In the genomic region with DNA sequence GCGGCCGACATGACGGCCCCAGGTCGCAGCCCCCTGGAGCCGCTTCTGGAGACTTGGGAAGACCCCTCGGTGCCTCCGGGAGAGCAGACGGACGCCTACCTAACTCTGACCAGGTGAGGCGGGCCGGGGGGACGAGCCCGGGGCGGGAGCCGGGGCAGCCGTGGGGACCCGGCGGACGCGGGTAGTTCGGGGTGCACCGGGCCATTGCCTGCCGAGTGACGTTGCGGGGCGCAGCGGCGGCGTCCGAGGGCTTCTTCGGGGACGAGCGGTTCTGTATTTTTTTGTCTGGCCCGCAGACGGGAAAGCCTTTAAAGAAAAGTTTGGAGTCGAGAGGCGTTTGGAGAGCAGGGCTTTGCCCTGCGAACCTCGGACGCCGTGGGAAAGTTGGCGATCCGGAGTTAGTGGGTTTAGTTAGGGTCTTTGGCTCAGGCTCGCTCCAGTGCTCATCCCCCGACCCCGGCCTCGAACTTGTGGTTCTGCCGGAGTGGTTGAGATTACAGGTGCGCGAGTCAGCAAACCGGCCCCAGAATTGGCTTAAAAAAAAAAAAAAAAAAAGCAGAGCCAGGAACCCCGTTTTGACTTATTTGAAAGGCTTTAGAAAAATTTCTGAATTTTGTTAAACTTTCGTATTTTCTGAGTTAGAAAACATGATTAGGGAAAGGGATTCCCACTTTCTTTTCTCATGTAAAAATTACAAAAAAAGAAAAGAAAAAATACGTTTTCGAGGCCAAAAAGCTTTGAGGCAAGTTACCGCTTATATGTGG, we compare ENCODE assay signal across 7 mouse cellular contexts. TPM values are rescaled to one million over a fixed set of nuclear protein-coding genes. Genes with fewer than 3 reads are reported as not detected.
DNase-seq lines count a peak whose midpoint lies in the region; ATAC-seq and TF ChIP-seq lines count a peak whose summit lies in the region.

No protein-coding gene starts in this region.

- DNase-seq in 3134 (ENCODE audit: extremely low read depth, insufficient read length, low spot score) (peak; percentile 63), 416B (ENCODE audit: low read depth) (peak; percentile 24)
- DNase-seq in gastrocnemius, postnatal 4 days (ENCODE audit: low spot score in 2 of 2), result peak; percentile 24 to 49
- peak; percentile 57 to 69 for DNase-seq in kidney, postnatal 4 days

- ATAC-seq in stomach, embryonic 15.5 days (ENCODE audit: insufficient read depth, low FRiP score, low read depth), result no peak

- H3K9ac ChIP-seq in stomach, embryonic 15.5 days, result peak overlapping the region; percentile 94

- H3K27ac ChIP-seq in cortical plate, adult 2 months (ENCODE audit: insufficient read depth, low read length), result no peak overlapping the region
- peak overlapping the region; percentile 92 for H3K27ac ChIP-seq in stomach, embryonic 15.5 days

- H3K27me3 ChIP-seq in megakaryocyte, embryonic 14.5 days (replicated peaks), result peaks cover 8% of the 10 kb centered on the region
- no peaks in the 10 kb centered on the region for H3K27me3 ChIP-seq in stomach, embryonic 15.5 days (replicated peaks)

- no peaks in the 10 kb centered on the region for H3K9me3 ChIP-seq in megakaryocyte, embryonic 14.5 days
- H3K9me3 ChIP-seq in stomach, embryonic 15.5 days, result no peaks in the 10 kb centered on the region

- no peak for TF ChIP-seq POLR2A in cortical plate, adult 2 months (IDR thresholded peaks at IDR 0.05; ENCODE audit: extremely low read depth, insufficient read depth, low read length)

- TF ChIP-seq CTCF in cortical plate, adult 2 months (IDR thresholded peaks at IDR 0.05; ENCODE audit: extremely low read depth, insufficient read depth, low read length), result no peak

- no peaks in the 10 kb centered on the region for H3K4me1 ChIP-seq in cortical plate, adult 2 months (ENCODE audit: control insufficient read depth, insufficient read depth, low read length)
- H3K4me1 ChIP-seq in megakaryocyte, embryonic 14.5 days, result peaks cover 13% of the 10 kb centered on the region
- H3K4me1 ChIP-seq in stomach, embryonic 15.5 days, result no peaks in the 10 kb centered on the region

- WGBS in stomach, embryonic 15.5 days, result 1% methylated on average over 51 of the region's 56 CpGs

- H3K4me3 ChIP-seq in cortical plate, adult 2 months (ENCODE audit: insufficient read depth, low read length), result peak overlapping the region; percentile 87
- peak overlapping the region; percentile 95 for H3K4me3 ChIP-seq in megakaryocyte, embryonic 14.5 days (replicated peaks)
- H3K4me3 ChIP-seq in stomach, embryonic 15.5 days (replicated peaks), result peak overlapping the region; percentile 99

- H3K4me2 ChIP-seq in stomach, embryonic 15.5 days, result peak overlapping the region; percentile 65

- peaks cover 31% of the 10 kb centered on the region for H3K36me3 ChIP-seq in megakaryocyte, embryonic 14.5 days (replicated peaks; ENCODE audit: low read length)
- 0 out of 2 replicates have a peak, but pooled peaks cover 7% of the 10 kb centered on the region for H3K36me3 ChIP-seq in stomach, embryonic 15.5 days

RNA-seq across cellular contexts. Expression of a gene that starts 0.7 kb away (rescaled TPM):
- polyA plus RNA-seq in cortical plate, adult 2 months (2012; rRNA removed), result 8.9 and 9.1 TPM in 2 replicates
- 10 to 100 TPM; 18.5 to 26.6 TPM for total RNA-seq in gastrocnemius, postnatal 4 days (2021)
- polyA plus RNA-seq in megakaryocyte, embryonic 14.5 days (2012; ENCODE audit: insufficient read depth, low replicate concordance), result 0.58 and 3.6 TPM in 2 replicates
- 29.1 and 32.7 TPM in 2 replicates for polyA plus RNA-seq in stomach, embryonic 15.5 days (2015; fragmentation: Nextera tagmentation; extraction: Ambion mirVana)

RNA-seq across cellular contexts. Expression of a gene that starts 35.5 kb away (rescaled TPM):
- polyA plus RNA-seq in cortical plate, adult 2 months (2012; rRNA removed), result 9.0 and 10.3 TPM in 2 replicates
- 10 to 100 TPM; 14.2 to 15.1 TPM for total RNA-seq in gastrocnemius, postnatal 4 days (2021)
- polyA plus RNA-seq in megakaryocyte, embryonic 14.5 days (2012; ENCODE audit: insufficient read depth, low replicate concordance), result not detected in 2 replicates
- polyA plus RNA-seq in stomach, embryonic 15.5 days (2015; fragmentation: Nextera tagmentation; extraction: Ambion mirVana), result 3.4 and 4.3 TPM in 2 replicates
